Mouse (Mus musculus): ENCODE measurements around the gene Zic1. TPM values are rescaled to one million over a fixed set of nuclear protein-coding genes. Genes with fewer than 3 reads are reported as not detected.

The Zic1 gene
- total RNA-seq, 2 experiments from 2014 or later = not detected

DNA sequence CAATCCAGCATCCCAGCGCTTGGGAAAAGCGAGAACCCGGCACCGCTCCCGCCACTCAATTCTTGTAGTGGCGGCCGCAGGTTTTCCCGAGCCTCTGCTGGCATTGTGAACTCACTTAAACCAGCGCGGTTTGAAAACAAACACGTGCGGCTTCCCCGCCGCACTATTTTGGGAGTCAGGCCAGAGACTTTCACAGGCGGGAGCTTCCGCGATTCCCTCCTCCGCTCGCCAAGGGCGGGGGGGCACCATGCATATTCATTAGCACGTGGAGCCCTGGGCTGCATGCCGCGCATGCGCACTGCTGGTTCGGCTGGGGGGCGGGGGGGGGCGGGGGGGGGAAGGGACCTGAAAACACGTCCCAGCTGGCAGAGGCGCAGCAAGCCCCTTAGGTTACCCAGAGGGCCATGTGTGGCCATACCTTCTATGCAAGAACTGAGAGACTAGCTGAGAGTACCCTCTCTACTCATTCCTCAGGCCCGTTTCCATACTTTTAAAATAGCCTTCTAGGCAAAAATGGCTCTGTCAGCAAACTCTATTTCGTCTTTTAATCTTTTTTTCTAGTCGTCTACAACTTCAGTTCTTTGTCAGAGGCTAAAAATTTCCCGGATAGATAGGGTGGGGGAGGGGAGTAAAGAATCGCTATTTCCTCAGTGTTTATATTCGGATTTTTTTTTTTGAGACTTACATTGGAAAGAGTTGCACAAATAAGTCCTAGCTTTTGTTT, 9.8 kb downstream of the Zic1 start:
- ATAC-seq (replicated peaks; ENCODE audit: poor library complexity, severe bottlenecking) = 0 out of 2 replicates have a peak, but pooled peaks have one; percentile 27

DNA sequence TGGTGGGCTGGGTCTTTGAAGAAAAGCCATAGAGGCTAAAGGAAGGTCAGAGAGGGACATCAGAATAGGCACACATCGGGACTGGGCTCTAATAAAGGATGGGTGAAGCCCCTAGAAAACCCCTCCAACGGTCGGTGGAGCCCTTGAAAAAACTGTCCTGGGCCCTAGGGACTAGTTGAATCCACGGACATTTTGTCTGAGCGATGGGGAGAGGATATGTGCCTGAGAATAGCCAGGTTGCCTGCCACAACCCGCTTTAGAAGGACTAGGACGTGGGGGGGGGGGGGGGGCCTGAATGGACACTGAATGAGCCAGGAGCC, 10.4 kb downstream of the Zic1 start:
- ATAC-seq (replicated peaks; ENCODE audit: poor library complexity, severe bottlenecking) = no peak

DNA sequence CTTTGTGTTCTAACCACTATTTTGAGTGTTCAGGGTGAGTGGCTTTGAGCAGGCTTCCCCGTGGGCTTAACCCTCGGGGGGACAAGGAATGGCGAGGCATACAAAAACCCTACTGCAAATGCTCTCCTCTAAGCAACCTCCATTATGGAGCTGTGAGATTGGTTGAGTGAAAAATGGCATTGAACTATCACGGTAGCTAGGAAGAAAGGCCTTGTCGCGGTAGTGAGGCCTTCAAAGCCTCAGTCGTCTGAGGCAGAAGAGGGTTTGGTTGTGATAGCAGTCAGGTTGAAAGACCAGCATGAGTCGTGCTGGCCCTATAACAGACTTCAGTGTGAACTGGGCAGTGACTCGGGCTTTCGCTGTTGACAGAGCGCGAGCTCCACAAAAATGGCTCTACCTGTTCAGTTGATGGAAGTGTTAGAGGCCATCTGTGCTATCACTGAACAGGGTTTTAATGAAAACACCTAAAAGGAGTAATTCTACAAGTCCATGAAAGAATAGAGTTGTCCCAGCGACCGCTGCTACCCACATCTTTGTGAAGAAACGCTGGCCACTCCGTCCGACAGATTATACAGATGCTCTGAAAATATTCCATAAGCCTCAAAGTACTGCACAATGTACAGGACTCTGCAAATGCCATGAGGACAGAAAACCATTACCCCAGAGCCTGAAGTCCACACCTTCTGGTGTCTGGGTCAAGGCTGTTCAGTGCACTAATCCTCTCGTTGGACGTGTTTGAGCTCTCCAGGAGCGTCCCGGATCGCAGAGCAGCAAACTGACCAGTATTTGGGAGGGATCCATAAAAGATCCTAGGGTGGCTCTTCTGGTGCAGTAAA, 11.0 kb downstream of the Zic1 start:
- ATAC-seq (replicated peaks; ENCODE audit: poor library complexity, severe bottlenecking) = no peak

DNA sequence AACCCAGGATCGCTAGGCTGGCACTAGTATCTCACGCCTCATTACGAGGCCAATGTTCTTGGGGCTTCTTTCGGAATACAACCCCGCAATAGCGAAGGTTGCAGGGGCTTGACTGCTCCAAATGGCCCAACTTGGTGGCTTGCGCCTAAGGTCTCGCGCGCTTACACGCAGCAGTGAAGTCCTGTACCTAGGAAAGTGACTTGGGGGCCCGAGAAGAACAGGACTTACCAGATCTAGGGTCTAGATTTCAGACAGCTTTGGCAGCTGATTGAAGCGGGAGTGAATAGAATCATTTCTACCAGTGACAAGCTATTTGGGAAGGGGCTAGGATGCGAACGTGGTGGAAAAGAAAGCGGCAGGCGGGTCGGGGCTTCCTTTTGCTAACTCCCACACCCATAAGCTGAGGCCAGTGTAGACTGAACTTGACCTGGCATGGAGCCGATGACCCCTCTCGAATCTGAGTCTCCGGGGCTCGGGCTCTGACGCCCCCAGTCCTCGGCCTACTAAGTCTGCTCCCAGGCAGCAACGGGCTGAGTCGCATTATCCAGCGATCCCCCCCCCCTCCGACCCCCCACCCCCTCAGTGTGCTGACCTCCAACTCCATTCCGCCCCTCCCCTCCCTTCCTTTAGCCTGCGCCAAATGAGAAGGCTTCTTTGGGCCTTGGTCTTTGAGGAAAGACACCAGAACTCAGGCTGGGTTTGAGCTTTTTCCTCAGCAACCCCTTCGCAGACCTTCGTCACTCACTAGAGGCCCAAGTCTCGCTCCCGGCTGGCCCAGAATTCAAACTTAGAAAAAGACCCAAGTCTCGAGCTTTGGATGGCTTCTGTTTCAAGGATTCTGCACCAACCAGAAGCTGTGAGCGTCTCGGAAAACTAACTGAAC, 11.8 kb downstream of the Zic1 start:
- 0 out of 2 replicates have a peak, but pooled peaks have one; percentile 16 for ATAC-seq (replicated peaks; ENCODE audit: poor library complexity, severe bottlenecking)

DNA sequence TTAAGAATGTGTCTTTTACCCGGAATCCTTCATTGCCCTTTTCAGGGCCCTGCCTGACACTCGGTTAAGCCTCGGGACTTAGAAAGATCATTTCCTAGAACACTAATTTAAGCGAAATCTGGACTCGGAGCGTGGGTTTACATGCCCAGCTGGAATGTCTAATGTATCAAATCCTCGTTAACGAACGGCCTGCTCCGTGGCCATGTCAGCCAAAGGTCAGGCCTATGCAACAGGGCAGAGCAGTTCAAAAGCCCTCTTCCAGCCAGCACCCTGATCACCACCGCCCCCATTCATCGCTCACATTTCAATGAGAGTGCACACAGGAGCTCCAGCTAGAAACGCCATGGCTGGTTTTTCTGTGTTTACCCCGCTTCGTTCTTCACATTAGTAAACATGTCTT, 12.8 kb downstream of the Zic1 start:
- ATAC-seq (replicated peaks; ENCODE audit: poor library complexity, severe bottlenecking) = no peak

DNA sequence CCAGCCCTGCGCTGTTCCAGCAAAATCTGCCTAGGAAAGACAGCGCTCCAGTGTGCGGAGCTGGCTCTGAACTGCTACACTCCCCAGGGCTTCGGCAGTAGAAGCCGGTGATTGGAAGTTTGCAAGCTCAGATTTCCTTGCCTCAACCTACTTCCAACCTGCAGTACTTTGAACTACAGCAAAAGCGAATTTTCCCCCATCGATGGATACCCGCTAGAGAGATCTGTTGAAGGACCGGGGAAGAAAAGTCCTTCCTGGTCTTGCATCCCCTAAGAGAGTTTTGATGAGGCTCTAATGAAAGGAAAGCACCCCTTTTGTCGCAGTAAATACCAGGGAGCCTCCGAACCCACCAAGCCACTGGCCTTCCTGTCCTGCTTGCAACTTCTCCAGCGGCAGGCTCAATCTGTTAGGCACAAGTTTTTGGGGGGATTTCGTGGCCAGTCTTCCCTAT, 13.6 kb downstream of the Zic1 start:
- no peak for ATAC-seq (replicated peaks; ENCODE audit: poor library complexity, severe bottlenecking)

DNA sequence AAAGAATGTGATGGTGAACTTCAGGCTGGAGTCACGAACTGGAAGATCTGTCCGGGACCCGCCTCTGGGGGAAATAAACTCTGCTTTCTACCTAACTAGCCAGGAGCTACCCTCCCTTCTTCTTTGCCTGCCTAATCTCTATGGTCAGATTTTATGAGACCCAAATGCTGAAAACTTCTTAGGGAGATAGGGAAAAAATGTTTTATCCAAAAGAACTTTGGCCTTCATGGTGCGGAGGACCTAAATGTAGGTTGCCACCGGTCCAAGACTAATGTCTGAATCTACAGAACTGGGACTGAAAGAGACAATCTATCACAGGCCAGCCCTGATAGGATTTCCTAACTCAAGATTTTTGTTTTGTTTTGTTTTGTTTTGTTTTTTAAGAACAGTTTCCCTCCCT, 14.2 kb downstream of the Zic1 start:
- ATAC-seq (replicated peaks; ENCODE audit: poor library complexity, severe bottlenecking) = no peak

DNA sequence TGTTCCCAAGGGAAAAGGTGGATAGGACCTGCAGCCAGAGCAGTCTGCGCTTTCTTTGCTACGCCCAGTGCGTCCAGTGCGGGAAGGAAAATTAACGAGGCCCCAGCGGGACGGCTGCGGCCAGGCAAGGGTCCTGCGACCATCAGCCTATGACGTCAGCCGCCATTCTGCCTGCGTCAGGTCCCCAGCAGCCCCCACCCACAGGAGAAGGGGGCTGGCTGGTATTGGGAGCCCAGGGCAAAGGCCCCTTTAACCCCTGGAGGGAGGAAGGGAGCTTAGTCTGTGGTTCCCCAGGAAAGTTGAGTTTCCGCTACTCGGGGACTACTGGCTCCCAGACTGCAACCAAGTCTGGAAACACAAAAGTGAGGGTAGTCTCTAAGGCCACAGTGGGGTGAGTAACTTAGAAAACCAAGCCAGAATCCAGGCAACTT, 14.7 kb downstream of the Zic1 start:
- ATAC-seq (replicated peaks; ENCODE audit: poor library complexity, severe bottlenecking) = peak; percentile 37; the same call in 1 of the 2 replicates

DNA sequence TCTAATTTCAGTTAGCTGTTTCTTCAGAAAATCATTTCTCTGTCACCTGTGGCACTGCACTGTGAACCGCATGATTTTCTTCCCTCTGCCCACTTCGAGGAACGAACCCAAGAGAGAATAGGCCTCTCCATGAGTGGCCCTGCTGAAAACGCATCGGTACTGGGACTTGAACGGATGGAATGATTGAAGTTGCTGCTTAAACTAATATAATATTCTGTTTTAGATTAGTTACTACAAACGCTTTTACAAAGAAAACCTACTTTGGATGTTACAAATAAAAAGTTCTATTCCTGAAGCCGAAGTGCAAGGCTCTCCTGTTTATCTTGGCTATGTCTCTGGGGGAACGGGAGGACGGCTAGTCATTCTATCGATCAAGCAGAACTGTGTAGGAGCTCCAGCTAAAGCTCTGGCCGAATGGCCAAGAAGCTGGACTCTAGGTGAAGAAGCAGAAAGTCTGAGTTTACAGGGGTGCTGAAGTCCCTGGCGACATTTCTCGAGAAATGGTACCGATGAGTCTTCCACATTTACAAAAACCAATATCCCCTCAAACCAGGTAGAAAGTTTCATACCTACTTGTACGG, 15.3 kb downstream of the Zic1 start:
- no peak for ATAC-seq (replicated peaks; ENCODE audit: poor library complexity, severe bottlenecking)

DNA sequence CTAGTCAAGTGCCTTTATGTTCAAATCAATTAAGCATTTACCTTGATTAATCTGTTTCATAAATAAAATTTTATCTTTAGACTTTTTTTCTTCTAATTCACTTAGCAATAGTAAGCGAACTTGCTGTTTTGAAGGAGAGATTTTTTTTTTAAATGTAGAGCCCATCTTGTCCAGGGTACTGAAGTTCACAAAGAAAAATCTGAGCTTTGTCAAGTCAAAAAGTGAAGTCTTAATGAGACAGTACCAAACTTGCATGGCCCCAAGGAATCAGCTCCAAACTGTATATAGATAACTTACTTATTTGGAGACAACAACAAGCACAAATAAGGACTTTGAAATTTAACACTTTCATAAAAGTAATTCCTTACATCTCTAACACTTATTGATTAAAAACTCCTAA, 16.9 kb downstream of the Zic1 start:
- ATAC-seq (replicated peaks; ENCODE audit: poor library complexity, severe bottlenecking) = no peak

DNA sequence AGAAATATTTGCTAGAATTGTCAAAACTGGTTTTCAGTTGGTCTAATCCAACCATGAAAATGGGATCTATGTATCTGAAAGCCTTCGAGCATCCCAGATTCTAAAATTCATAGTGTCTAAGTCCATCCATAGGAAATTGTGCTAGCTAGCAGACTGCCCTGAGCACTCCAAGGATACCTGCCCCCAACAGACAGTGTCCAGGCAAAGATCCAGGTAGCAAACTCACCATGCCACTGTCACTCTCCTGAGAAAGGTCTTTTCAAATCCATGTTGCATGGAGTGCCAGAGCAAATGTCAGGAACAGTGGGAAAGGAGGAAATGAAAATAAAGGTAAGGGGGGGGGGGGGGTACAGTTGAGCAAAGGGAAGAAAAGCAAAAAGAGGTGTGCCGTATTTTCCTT, 18.0 kb downstream of the Zic1 start:
- ATAC-seq (replicated peaks; ENCODE audit: poor library complexity, severe bottlenecking) = no peak

Other genes with a start within 250 kb of the Zic1 start
- not detected in 2 replicates for gene Zic4, start 3.4 kb downstream of the Zic1 start, total RNA-seq (2014; fragmentation: Nextera tagmentation)
- gene Zic4, start 3.4 kb downstream of the Zic1 start, total RNA-seq (2017) = not detected in 2 replicates

Data from granulocyte monocyte progenitor cell, adult 5-6 weeks (primary cell).